Mouse (Mus musculus) kidney, embryonic 14.5 days (tissue): ENCODE measurements around the gene Pars2. TPM values are rescaled to one million over a fixed set of nuclear protein-coding genes. Genes with fewer than 3 reads are reported as not detected.
A peak's percentile ranks its signal among the peaks of the same experiment; 100 is the strongest.

Source experiments
- ATAC-seq: fragments of 200-750 bp; cut with Nextera tagmentation; 2 replicates; pipeline ENCODE4 v1.8.0; 2017; ENCODE audit warnings: moderate number of reproducible peaks, mild to moderate bottlenecking, moderate TSS enrichment, moderate library complexity; ENCODE audit not compliant: low FRiP score, low TSS enrichment
- H3K27ac ChIP-seq: fragments of 300-500 bp; sonication (generic); 2 replicates; pipeline ENCODE4 v1.5.1; 2014; ENCODE audit warnings: low read depth, mild to moderate bottlenecking, low read length, moderate library complexity, mixed read lengths
- H3K27me3 ChIP-seq: fragments of 300-500 bp; sonication (generic); 2 replicates; pipeline ENCODE4 v1.6.1; 2014; ENCODE audit warnings: mild to moderate bottlenecking, low read length; ENCODE audit not compliant: control insufficient read depth, insufficient read depth
- H3K36me3 ChIP-seq: fragments of 300-500 bp; sonication (generic); 2 replicates; pipeline ENCODE4 v1.6.1; 2014; ENCODE audit warnings: low read length, mixed read lengths; ENCODE audit not compliant: control insufficient read depth, insufficient read depth
- H3K4me1 ChIP-seq: fragments of 300-500 bp; sonication (generic); 2 replicates; pipeline ENCODE4 v1.6.1; 2014; ENCODE audit warnings: low read length, mixed read lengths; ENCODE audit not compliant: control insufficient read depth, insufficient read depth
- H3K4me2 ChIP-seq: fragments of 300-500 bp; sonication (generic); replicated peaks from 2 replicates; pipeline ENCODE4 v1.6.1; 2014; ENCODE audit warnings: low read depth, mild to moderate bottlenecking, low read length
- H3K4me3 ChIP-seq: fragments of 300-500 bp; sonication (generic); 2 replicates; pipeline ENCODE4 v1.5.1; 2014; ENCODE audit warnings: mild to moderate bottlenecking, low read length
- H3K9ac ChIP-seq: fragments of 300-500 bp; sonication (generic); 2 replicates; pipeline ENCODE4 v1.6.1; 2014; ENCODE audit warnings: low read depth, mild to moderate bottlenecking, low read length, moderate library complexity
- H3K9me3 ChIP-seq: fragments of 300-500 bp; sonication (generic); 2 replicates; pipeline ENCODE4 v1.6.1; 2016; ENCODE audit warnings: low read length; ENCODE audit not compliant: control insufficient read depth
- WGBS: fragments of 180-500 bp; shearing (Covaris S2); extraction: QIAGEN DNeasy Blood & Tissue Kit; methylation state at CpG from one replicate; pipeline ENCODE4 v1.1.7; 2014; 5-methylcytosine and 5-hydroxymethylcytosine counted together
- polyA plus RNA-seq: library from polyadenylated mRNA; unstranded; fragments of >200 nt; fragmentation: Nextera tagmentation; extraction: Ambion mirVana; gene quantifications from 2 replicates; pipeline ENCODE4 v1.2.1, GENCODE M21; 2014

Pars2 gene
- polyA plus RNA-seq, 1 experiment from 2014 or later, result 14.0 TPM

GRCm38 (mm10) chr4:106617056-106617455 is 33.8 kb upstream of the Pars2 start, which contains the start of gene Lexm:
Lexm (minus strand) TSS chr4:106617241.
- Histone ChIP-seq H3K27me3 (peaks cover 8% of the 10 kb centered on the region), H3K4me1 (peaks cover 6% of the 10 kb centered on the region; the same call in 1 of the 2 replicates), H3K27ac (no peak within 1 kb of the TSS), H3K9me3 (no peaks in the 10 kb centered on the region), H3K9ac (no peak within 1 kb of the TSS), H3K36me3 (no peaks in the 10 kb centered on the region), H3K4me2 (peak within 1 kb of the TSS; percentile 31), H3K4me3 (no peak within 1 kb of the TSS)
- WGBS, result 1% methylated on average over 18 of the region's 19 CpGs
- 0 out of 2 replicates have a peak, but pooled peaks have one; percentile 22 for ATAC-seq

GRCm38 (mm10) chr4:106618898-106619297 is 32.0 kb upstream of the Pars2 start:
- H3K27me3 ChIP-seq, result peaks cover 27% of the 10 kb centered on the region

DNA sequence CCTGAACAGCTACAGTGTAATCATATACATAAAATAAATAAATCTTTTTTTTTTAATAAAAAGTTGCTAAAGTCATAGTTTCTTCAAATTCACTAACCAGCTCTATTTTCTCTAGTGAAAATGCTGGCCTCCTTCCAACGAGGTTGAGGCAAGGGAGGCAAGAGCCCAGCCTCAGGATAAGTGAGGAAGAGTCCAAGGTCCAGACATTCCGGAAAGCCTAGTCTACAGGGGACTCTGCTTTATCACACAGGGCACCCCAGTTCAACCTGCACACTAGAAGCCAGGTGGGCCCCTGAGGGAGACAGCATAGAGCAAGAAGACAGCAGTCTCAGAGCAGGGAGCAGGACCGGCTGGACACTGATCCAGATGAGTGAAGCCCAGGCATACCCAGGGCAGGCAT is 29.4 kb upstream of the Pars2 start:
- peaks cover 30% of the 10 kb centered on the region for H3K27me3 ChIP-seq
- H3K4me2 ChIP-seq, result no peak overlapping the region
- no peaks in the 10 kb centered on the region for H3K36me3 ChIP-seq
- ATAC-seq, result no peak
- no peaks in the 10 kb centered on the region for H3K9me3 ChIP-seq
- no peak overlapping the region for H3K4me3 ChIP-seq
- peaks cover 6% of the 10 kb centered on the region; the same call in 1 of the 2 replicates for H3K4me1 ChIP-seq
- no peak overlapping the region for H3K27ac ChIP-seq
- 72% methylated on average over 3 of the region's 3 CpGs for WGBS
- H3K9ac ChIP-seq, result no peak overlapping the region

More at GRCm38 (mm10) chr4:106618898-106619297, 32.0 kb upstream of the Pars2 start:
- Histone ChIP-seq H3K4me1 (peaks cover 6% of the 10 kb centered on the region; the same call in 1 of the 2 replicates), H3K36me3 (no peaks in the 10 kb centered on the region), H3K9ac (no peak overlapping the region), H3K9me3 (no peaks in the 10 kb centered on the region), H3K4me3 (no peak overlapping the region), H3K4me2 (no peak overlapping the region), H3K27ac (no peak overlapping the region)
- ATAC-seq, result no peak
- 88% methylated on average over 4 of the region's 4 CpGs for WGBS

GRCm38 (mm10) chr4:106622030-106622493 is 28.8 kb upstream of the Pars2 start, which contains the start of gene Ttc22:
Ttc22 (plus strand) TSS chr4:106622432.
- peaks cover 30% of the 10 kb centered on the region for H3K27me3 ChIP-seq
- no peaks in the 10 kb centered on the region for H3K9me3 ChIP-seq
- H3K4me2 ChIP-seq, result no peak within 1 kb of the TSS; the same call in 1 of the 2 replicates
- no peak within 1 kb of the TSS for H3K4me3 ChIP-seq
- no peak within 1 kb of the TSS for H3K9ac ChIP-seq
- no peak within 1 kb of the TSS for H3K27ac ChIP-seq
- H3K36me3 ChIP-seq, result no peaks in the 10 kb centered on the region
- WGBS, result 29% methylated on average over 16 of the region's 16 CpGs
- 0 out of 2 replicates have a peak, but pooled peaks have one; percentile 47 for ATAC-seq
- peaks cover 3% of the 10 kb centered on the region; the same call in 1 of the 2 replicates for H3K4me1 ChIP-seq

GRCm38 (mm10) chr4:106622712-106623111 is 28.2 kb upstream of the Pars2 start:
- Histone ChIP-seq H3K9ac (no peak overlapping the region), H3K4me2 (no peak overlapping the region; the same call in 1 of the 2 replicates), H3K27me3 (peaks cover 30% of the 10 kb centered on the region), H3K27ac (no peak overlapping the region), H3K4me1 (no peaks in the 10 kb centered on the region), H3K36me3 (no peaks in the 10 kb centered on the region), H3K9me3 (no peaks in the 10 kb centered on the region), H3K4me3 (no peak overlapping the region)
- ATAC-seq, result no peak
- whole genome bisulfite sequencing, result 19% methylated on average over 16 of the region's 28 CpGs

DNA sequence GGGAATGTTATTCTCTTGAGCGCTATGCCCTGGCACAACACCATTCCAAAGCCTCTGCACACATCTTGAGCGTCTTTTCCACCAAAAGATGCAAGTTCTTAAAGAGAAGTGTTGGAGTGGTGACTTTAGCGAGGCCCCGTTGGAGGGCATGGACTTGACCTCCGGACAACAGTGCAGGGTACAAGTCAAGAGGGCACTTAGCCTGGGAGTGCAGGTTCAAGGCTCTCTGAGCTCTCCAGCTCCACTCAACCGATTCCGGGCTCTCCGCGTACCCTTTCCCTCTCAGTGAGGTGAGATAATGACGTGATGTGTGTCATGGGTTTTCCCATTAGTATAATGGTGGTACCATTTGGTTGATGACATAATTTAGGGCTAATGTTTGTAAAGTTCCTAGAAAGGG is 26.6 kb upstream of the Pars2 start:
- WGBS, result 87% methylated on average over 10 of the region's 10 CpGs
- 0 out of 2 replicates have a peak, but pooled peaks cover 3% of the 10 kb centered on the region for H3K4me1 ChIP-seq
- no peak overlapping the region for H3K4me3 ChIP-seq
- no peak for ATAC-seq
- H3K9me3 ChIP-seq, result no peaks in the 10 kb centered on the region
- no peak overlapping the region for H3K4me2 ChIP-seq
- no peak overlapping the region for H3K27ac ChIP-seq
- H3K9ac ChIP-seq, result no peak overlapping the region
- H3K27me3 ChIP-seq, result peaks cover 30% of the 10 kb centered on the region
- no peaks in the 10 kb centered on the region for H3K36me3 ChIP-seq

DNA sequence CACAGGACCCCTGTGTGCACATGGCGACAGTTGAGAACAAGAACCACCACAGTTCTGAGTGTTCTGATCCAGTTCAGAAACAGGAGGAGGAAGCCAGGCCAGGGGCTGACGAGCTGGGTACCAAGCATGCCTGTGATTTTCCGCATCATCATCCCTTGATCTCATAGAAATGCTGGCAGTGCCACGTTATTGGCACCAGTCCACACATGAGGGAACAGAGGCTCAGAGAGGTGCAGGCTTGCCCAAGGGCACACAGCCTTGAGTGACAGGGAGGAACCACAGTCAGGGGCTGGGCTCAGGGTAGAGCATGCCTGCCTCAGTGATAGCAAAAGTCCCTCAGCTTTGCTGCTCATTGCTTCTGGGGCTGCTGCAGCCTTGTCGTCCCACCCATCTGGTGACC is 23.1 kb upstream of the Pars2 start:
- H3K4me2 ChIP-seq, result no peak overlapping the region
- H3K27me3 ChIP-seq, result peaks cover 14% of the 10 kb centered on the region
- 86% methylated on average over 5 of the region's 5 CpGs for WGBS
- no peak overlapping the region for H3K4me3 ChIP-seq
- H3K27ac ChIP-seq, result no peak overlapping the region
- peaks cover 19% of the 10 kb centered on the region for H3K4me1 ChIP-seq
- H3K9ac ChIP-seq, result no peak overlapping the region
- no peaks in the 10 kb centered on the region for H3K9me3 ChIP-seq
- no peaks in the 10 kb centered on the region for H3K36me3 ChIP-seq
- no peak for ATAC-seq

DNA sequence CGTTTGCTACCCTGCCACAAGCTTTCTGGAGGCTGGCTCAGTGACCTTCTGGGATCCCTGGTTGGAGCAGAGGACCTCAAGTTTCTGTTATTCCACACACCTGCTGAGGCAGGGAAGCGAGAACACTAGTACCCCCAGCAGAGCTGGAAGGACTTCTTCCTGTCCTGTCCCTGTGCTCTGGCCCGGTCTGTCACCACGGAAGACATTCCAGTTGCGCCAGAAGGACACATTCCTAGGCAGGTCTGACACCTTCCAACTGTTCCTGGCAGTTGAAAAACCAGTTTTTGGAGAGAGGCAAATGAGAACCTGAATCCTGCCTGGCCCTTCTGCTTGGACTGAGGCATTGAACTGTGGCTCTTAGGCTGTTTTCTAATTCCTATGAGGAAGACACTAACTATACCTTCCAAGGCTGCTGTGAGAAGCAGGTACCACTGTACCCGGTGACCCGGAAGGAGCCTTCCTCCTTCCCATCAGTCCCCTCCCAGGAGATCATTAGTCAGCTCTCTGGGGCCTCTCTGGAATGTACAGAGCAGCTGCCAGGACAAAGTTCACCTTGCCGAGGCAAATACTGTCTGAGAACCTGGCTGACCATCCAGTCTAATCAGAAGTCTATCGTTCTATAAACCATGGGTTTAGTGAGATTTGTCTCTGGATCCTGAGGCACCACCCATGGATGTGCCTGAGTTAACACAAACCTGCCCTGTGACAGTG is 22.1 kb upstream of the Pars2 start:
- H3K9ac ChIP-seq, result no peak overlapping the region
- ATAC-seq, result no peak
- no peak overlapping the region for H3K4me3 ChIP-seq
- no peaks in the 10 kb centered on the region for H3K36me3 ChIP-seq
- no peaks in the 10 kb centered on the region for H3K9me3 ChIP-seq
- WGBS, result 49% methylated on average over 9 of the region's 9 CpGs
- H3K27ac ChIP-seq, result 0 out of 2 replicates have a peak overlapping the region, but pooled peaks have one; percentile 17
- peaks cover 26% of the 10 kb centered on the region for H3K4me1 ChIP-seq
- H3K27me3 ChIP-seq, result peaks cover 4% of the 10 kb centered on the region
- H3K4me2 ChIP-seq, result no peak overlapping the region

GRCm38 (mm10) chr4:106629374-106629773 is 21.5 kb upstream of the Pars2 start:
- peaks cover 26% of the 10 kb centered on the region for H3K4me1 ChIP-seq
- no peak overlapping the region for H3K4me3 ChIP-seq
- no peaks in the 10 kb centered on the region for H3K27me3 ChIP-seq
- no peak overlapping the region for H3K4me2 ChIP-seq
- 0 out of 2 replicates have a peak overlapping the region, but pooled peaks have one; percentile 17 for H3K27ac ChIP-seq
- H3K9me3 ChIP-seq, result no peaks in the 10 kb centered on the region
- no peak for ATAC-seq
- H3K9ac ChIP-seq, result no peak overlapping the region
- H3K36me3 ChIP-seq, result no peaks in the 10 kb centered on the region
- WGBS, result 63% methylated on average over 5 of the region's 5 CpGs
